Mouse (Mus musculus) mesoderm, embryonic 11.5 days (tissue): ENCODE results near the gene Cenpe.

Source experiments
- DNase-seq: peaks from one replicate; pipeline ENCODE4 v3.0.0-alpha.2; 2012; ENCODE audit warnings: low read depth, low spot score

Cenpe gene

GRCm38 (mm10) chr3:135280669-135281415 is 68.5 kb downstream of the Cenpe start, which contains the start of gene Bdh2:
Bdh2 (plus strand) TSS chr3:135281221.
- DNase-seq, result peak; percentile 93

DNA sequence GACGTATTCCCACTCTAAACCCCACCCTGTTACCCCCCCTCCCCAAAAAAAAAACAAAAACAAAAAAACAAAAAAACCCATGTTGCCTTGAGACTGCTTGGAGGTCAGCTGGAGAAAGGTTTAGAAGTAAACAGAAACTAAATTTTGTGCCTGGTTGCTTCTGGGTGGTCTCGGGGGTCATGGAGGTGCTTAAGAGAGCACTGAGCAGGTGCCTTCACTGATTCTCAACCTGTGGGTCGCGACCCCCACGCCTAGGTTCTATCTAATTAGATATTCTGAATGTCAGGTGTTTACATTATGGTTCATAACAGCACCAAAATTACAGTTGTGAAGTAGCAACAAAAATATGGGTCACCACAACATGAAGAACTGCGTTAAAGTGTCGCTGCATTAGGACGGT is 69.4 kb downstream of the Cenpe start:
- DNase-seq, result no peak

DNA sequence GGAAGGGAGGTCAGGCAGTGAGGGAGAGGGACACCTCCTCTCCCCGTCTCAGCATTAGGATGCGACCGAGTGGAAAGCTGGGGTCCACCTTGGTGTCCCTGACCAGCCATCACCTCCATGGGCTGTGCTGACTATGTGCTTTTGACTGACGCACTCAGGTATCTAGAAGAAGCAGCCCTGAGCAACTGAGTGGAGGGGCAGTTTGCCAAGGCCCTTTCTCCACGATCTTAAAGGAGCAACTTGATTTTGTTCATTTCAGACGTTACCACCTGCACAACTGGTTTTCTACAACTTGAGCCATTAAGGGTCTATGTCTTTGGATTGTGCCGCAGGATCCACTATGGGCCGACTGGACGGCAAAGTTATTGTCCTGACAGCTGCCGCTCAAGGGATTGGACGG is 72.9 kb downstream of the Cenpe start:
- DNase-seq, result no peak

DNA sequence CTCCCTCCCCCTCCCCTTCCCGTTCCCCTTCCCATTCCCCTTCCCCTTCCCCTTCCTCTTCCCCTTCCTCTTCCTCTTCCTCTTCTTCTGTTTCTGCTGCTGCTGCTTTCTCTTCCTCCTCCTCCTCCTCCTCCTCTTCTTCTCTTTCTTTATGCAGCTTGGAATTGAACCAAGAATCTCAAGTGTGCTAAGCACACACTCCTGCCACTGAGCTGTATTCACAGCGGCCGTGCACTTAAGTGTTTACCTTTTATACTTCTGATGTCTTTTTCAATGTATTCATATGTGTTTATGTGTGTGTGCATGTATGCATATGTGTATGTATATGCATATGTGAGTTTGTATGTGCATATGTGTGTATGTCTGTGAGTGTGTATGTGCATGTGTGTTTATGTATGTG is 73.5 kb downstream of the Cenpe start:
- no peak for DNase-seq

DNA sequence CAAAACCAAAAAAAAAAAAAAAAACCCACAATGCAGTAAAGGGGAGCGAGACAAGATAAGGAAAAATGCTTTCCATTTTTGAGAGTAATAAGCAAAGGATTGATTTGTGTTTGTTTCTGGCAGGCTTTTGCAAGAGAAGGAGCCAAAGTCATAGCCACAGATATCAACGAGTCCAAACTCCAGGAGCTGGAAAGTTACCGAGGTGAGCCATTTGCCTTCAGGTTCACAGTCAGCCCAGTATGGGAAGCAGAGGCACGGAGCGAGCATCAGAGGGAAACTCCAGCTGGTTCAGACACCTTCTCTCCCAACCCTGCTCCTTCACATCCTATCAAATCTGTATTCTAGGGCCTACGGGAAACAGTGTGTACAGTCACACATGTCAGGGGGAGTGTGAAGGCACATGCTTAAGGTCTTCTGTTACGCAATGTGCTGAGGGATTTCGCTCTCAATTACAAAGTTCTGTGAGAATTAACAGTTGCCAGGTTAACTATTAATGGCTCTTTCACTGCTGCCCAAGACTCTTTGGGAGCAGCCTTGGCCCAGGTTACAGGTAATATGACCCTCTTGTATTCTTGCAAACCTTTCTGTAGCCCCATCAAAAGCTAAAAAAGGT is 75.9 kb downstream of the Cenpe start:
- DNase-seq, result no peak

GRCm38 (mm10) chr3:135289148-135289547 is 76.8 kb downstream of the Cenpe start:
- DNase-seq, result no peak

GRCm38 (mm10) chr3:135290249-135290894 is 78.0 kb downstream of the Cenpe start:
- DNase-seq, result peak; percentile 79

DNA sequence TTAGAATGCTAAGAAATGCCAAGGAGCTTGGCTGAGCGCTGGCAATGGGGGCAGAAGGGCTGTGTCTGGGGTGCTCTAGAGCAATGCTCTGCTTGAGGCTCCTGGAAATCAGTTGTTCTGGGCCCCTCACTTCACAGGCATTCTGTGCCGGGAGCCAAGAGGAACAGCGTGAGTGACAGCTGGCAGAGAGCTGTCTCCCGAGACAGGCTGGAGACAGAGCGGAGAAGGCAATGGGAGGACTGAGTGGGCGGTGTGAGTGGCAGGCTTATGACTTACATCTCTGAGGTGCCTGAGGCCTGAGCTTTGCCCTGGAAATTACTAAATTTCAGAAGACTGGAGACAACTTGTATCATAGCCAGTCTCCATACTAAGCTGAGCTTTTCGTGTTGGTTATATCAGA is 81.4 kb downstream of the Cenpe start:
- no peak for DNase-seq

DNA sequence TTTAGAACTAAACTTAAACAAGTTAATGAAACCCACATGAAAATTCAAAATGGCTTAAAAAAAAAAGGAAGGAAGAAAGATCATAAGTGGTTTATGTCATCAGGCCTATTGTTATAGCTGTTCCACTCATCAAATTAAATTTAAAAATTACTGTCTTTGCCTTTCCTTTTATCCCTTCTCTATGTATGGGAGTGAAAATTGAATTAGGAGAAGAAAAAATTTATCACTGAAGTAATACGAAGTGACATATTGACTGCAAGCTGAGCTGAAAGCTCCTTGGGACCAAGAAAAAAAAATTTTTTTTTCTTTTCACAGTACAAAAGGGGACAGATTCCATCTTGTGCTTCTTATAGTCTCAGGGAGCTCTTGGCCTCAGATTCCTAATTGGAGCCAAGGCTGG is 83.2 kb downstream of the Cenpe start:
- no peak for DNase-seq

GRCm38 (mm10) chr3:135298560-135298959 is 86.2 kb downstream of the Cenpe start:
- no peak for DNase-seq

GRCm38 (mm10) chr3:135300081-135300480 is 87.7 kb downstream of the Cenpe start:
- no peak for DNase-seq

GRCm38 (mm10) chr3:135304060-135304459 is 91.7 kb downstream of the Cenpe start:
- DNase-seq, result no peak

GRCm38 (mm10) chr3:135304566-135304965 is 92.2 kb downstream of the Cenpe start:
- no peak for DNase-seq

DNA sequence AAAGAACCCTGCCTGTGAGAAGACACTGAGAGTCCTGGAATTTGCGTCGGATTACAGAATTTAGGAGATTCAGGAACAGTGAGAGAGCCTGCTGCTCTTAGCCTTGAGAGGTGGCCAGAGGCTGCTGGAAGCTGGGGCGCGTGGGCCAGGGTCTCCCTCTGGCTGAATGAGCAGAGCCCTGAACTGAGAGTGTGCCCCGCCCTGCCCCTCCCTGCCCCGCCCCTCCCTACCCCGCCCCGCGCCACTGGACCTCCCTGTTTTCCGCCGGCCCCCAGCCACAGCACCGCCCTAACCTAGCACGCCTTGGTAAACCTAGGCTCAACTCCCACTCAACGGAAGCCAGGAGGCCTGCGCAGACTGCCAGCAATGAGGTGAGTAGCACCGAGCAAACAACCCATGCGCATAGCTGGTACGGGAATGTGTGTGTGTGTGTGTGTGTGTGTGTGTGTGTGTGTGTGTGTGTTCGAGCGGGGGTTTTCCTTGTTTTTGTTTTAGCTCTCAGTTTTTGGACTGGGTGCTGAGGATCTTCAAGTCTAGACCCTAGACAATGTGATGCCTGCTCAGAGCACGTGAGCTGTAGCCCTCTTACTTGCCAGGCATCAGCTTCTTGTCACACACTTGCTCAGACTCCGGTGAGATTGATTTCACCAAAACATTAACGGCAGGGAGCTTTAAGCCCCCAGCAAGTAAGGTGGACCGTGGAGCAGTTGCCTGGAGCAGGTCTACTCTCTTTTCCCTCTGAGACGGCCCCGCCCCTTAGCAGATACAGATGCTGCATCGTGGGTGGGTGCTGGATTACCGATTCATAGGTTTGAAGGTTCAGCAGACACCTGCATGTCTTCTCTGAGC is 95.3 kb downstream of the Cenpe start, which contains the start of gene Slc9b2:
Gene Slc9b2, plus strand, starts transcription at position 290 of the 849 bp plus-strand sequence.
- DNase-seq, result peak; percentile 44

GRCm38 (mm10) chr3:135312916-135313491 is 100.7 kb downstream of the Cenpe start:
- no peak for DNase-seq

DNA sequence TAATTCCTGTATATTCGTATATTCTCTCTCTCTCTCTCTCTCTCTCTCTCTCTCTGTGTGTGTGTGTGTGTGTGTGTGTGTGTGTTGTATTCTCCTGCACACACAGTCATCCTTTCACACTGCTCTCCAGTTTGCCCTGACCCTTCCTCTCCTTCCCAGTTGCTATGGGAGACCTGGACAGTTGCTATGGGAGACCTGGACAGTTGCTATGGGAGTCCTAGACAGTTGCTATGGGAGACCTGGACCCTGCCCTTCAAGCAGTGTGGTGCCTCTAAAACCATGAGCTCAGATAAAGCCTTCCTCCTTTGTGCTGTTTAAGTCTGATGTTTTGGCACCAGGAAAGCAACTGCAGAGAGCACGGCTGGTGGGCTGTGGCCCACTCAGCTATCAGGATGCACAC is 101.4 kb downstream of the Cenpe start:
- DNase-seq, result no peak

DNA sequence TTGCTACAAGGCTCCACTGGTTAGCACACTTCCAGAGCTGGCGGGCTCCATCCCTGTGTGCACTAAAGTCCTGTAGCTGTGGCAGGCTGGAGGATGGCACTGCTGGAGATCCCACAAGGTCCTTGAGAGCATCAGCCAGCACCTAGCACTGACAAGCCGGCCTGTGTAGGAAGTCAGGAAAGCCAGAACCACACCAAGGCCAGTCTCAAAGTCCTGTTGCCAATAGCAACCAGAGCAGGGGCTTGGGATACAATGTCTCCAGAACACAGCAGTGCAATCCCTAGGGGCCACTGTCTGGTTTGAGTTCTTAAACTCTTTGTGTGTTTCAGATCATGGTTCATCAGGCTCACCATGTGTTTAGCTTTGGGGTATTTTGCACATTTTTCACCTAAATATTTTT is 102.5 kb downstream of the Cenpe start:
- DNase-seq, result no peak

DNA sequence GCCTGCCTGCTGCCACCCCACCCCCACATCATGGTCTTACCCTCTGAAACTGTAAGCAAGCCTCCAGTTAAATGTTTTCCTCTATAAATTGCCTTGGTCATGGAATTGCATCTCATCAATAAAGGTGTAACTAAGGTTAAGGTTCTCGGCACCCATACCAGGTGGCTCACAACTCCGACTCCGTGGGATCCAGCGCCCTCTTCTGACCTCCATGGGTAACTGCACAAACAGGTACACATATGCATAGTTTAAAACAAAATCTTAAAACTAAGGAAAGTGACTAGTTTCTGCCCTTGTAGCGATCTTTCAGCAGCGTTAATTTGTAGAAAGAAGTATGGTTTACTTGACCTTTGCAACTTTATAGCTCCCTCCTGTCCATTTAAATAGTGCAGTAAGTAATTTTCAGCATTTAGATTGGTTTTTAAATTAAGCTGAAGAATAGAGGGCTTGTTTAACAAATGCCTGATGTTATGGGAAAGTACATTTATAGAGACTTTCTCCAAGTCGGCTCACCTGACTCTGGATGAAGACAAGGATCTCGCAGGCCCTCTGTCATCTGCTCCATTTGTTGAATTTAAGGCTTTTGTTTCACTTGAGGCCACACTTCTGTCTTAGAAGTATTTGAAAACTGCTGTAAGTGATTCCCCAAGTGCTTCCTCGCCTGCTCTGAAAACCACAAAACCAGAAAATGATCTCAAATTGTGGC is 103.5 kb downstream of the Cenpe start:
- no peak for DNase-seq

DNA sequence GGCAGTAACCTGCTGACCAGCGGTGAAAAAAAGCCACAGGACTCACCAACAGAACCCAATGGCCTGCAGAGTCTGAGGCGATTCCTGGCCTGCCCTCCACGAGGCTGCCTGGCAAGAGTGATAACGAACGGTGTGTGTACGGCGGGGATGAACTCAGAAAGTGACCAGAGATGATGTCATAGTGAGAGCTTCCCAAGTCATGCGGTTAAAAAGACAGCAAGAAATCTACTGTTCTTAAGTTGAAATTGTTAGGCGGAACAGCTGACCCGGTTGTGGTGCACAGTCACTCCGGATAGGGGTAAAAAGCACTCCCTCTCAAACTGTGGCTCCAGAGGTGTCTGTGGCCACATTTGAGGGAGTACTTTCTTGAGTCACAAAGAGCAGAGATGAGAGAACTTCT is 106.0 kb downstream of the Cenpe start:
- no peak for DNase-seq
